Mouse (Mus musculus): Measurements from ENCODE around the gene Man2a2. TPM values are rescaled to one million over a fixed set of nuclear protein-coding genes. Genes with fewer than 3 reads are reported as not detected.

The Man2a2 gene
- polyA plus RNA-seq (2016; fragmentation: Nextera tagmentation; extraction: Ambion mirVana), result 31.0 and 31.6 TPM in 2 replicates

- WGBS, result under 1% methylated on average over 84 of the region's 86 CpGs
- Histone ChIP-seq H3K36me3 (peaks cover 24% of the 10 kb centered on the region), H3K4me1 (peaks cover 15% of the 10 kb centered on the region), H3K9me3 (no peaks in the 10 kb centered on the region), H3K9ac (peak within 1 kb of the TSS; percentile 81), H3K27me3 (no peaks in the 10 kb centered on the region), H3K4me2 (replicated peaks) (peak within 1 kb of the TSS; percentile 67), H3K4me3 (peak within 1 kb of the TSS; percentile 79), H3K27ac (peak within 1 kb of the TSS; percentile 90)
- ATAC-seq (ENCODE audit: insufficient number of reproducible peaks, insufficient read depth, low FRiP score, low TSS enrichment), result peak; percentile 65
Observed at GRCm38 (mm10) chr7:80371041-80371751, at the start of gene Man2a2. Man2a2 (minus strand) TSS chr7:80371375.

DNA sequence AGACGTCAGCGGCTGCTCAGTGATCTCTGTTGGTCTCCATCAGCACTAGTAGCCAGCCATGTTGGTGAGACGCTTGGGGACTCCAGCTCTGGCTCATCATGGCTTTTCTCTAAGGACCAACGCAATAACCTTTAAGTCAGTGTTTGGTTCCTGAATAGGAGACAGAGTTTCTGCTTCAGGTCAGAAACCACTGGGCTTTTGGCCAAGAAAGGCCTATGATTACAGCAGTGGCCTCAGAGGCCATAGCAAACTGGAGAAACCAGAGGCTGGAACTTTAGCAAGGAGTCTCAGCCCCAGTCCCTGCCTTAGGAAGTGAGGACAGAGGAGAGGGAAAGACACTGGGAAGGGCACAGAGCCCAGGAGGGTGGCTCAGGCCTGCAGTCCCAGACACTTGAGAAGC, 49.4 kb upstream of the Man2a2 start:
- no peak overlapping the region for H3K4me3 ChIP-seq
- H3K4me1 ChIP-seq, result 0 out of 2 replicates have a peak, but pooled peaks cover 4% of the 10 kb centered on the region
- no peaks in the 10 kb centered on the region for H3K9me3 ChIP-seq
- H3K27me3 ChIP-seq, result no peaks in the 10 kb centered on the region
- 89% methylated on average over 4 of the region's 4 CpGs for WGBS
- no peak overlapping the region for H3K9ac ChIP-seq
- no peak overlapping the region for H3K27ac ChIP-seq
- H3K4me2 ChIP-seq (replicated peaks), result no peak overlapping the region
- no peak for ATAC-seq (ENCODE audit: insufficient number of reproducible peaks, insufficient read depth, low FRiP score, low TSS enrichment)
- H3K36me3 ChIP-seq, result no peaks in the 10 kb centered on the region

DNA sequence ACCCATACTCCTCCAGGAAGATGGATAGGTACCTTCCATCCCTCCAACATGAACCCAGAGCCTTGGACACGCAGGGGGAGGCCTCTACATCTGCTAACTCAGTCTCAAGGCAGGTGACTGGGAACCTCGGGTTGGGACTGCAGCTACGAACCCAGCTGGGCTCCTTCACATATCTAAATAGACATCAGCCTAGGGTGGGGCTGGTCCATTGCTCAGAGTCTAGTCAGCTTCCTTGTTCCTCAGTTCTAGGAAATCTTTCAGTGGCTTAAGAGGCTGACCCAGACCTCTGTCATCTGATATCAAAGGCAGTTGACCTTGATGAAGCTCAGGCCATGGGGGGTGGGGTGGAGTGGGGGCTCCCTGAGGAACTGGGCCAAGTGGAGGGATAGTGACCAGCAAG, 48.1 kb upstream of the Man2a2 start:
- H3K36me3 ChIP-seq, result no peaks in the 10 kb centered on the region
- no peak overlapping the region for H3K27ac ChIP-seq
- H3K4me2 ChIP-seq (replicated peaks), result no peak overlapping the region
- H3K4me1 ChIP-seq, result 0 out of 2 replicates have a peak, but pooled peaks cover 4% of the 10 kb centered on the region
- no peaks in the 10 kb centered on the region for H3K9me3 ChIP-seq
- no peak for ATAC-seq (ENCODE audit: insufficient number of reproducible peaks, insufficient read depth, low FRiP score, low TSS enrichment)
- no peak overlapping the region for H3K4me3 ChIP-seq
- H3K9ac ChIP-seq, result no peak overlapping the region
- no peaks in the 10 kb centered on the region for H3K27me3 ChIP-seq
- WGBS, result 56% methylated on average over 3 of the region's 3 CpGs

DNA sequence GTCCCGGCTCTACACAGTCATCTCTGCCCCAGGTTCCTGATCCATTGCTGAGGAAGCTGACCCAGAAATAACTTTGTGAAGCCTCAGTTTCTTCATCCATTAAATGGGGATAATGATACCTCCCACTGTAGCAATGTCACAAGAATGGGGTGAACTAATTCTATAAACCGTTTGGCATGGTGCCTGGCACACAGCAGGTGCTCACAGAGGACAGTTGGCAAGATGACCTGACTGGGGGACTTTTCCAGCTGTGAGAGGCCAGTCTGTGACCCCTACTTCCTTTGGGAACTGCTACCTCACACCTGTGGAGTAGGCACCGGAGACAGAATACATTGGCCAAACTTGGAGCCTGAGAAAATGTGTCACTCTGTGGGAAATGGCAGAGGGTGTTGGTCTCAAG, 46.9 kb upstream of the Man2a2 start:
- WGBS, result 78% methylated on average over 3 of the region's 3 CpGs
- no peaks in the 10 kb centered on the region for H3K9me3 ChIP-seq
- H3K27me3 ChIP-seq, result no peaks in the 10 kb centered on the region
- no peak overlapping the region for H3K27ac ChIP-seq
- no peaks in the 10 kb centered on the region for H3K36me3 ChIP-seq
- H3K4me3 ChIP-seq, result no peak overlapping the region
- ATAC-seq (ENCODE audit: insufficient number of reproducible peaks, insufficient read depth, low FRiP score, low TSS enrichment), result no peak
- no peak overlapping the region for H3K9ac ChIP-seq
- H3K4me2 ChIP-seq (replicated peaks), result no peak overlapping the region
- H3K4me1 ChIP-seq, result 0 out of 2 replicates have a peak, but pooled peaks cover 2% of the 10 kb centered on the region

DNA sequence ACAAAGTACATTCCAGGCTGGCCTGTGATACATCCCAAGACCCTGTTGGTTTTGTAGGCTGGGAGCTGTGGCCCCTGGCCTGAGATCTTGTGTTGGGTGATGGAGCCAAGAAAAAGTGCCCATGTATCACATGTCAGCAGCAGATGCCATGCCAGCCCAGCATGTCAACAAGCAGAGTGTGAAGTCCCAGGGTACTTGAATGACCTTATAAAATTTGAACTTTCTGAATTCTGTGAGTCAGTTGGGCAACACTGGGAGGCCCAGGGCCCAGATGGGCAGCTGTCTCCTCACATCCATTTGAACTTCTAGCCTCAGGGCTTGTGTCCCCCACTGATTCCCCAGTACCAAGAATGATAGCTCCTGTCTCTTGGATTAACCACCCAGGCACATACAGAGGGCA, 46.4 kb upstream of the Man2a2 start:
- no peaks in the 10 kb centered on the region for H3K9me3 ChIP-seq
- H3K27ac ChIP-seq, result no peak overlapping the region
- H3K4me3 ChIP-seq, result no peak overlapping the region
- no peak overlapping the region for H3K4me2 ChIP-seq (replicated peaks)
- H3K27me3 ChIP-seq, result no peaks in the 10 kb centered on the region
- H3K4me1 ChIP-seq, result no peaks in the 10 kb centered on the region
- ATAC-seq (ENCODE audit: insufficient number of reproducible peaks, insufficient read depth, low FRiP score, low TSS enrichment), result no peak
- no peaks in the 10 kb centered on the region for H3K36me3 ChIP-seq
- no peak overlapping the region for H3K9ac ChIP-seq

DNA sequence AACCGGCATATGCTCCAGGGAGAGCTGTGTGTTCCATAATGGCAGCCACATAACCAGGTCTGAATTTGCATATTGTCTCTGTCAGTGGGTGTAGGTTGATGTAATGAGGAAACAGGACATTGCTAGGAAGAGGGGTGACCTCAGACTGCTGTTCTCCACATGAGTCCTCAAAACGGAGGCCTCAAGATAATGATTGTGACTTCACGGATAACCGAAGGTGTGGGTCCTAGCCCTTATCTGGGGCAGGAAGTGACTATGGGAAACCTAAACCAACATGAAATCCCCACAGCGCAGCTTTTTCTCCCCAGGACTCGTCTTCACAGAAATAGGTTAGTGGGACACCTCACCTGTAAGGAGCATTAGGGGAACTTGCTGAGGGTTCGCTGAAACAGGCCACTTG, 45.8 kb upstream of the Man2a2 start:
- H3K9ac ChIP-seq, result no peak overlapping the region
- no peak for ATAC-seq (ENCODE audit: insufficient number of reproducible peaks, insufficient read depth, low FRiP score, low TSS enrichment)
- H3K9me3 ChIP-seq, result no peaks in the 10 kb centered on the region
- 88% methylated on average over 7 of the region's 7 CpGs for WGBS
- H3K4me2 ChIP-seq (replicated peaks), result no peak overlapping the region
- H3K27ac ChIP-seq, result no peak overlapping the region
- no peak overlapping the region for H3K4me3 ChIP-seq
- no peaks in the 10 kb centered on the region for H3K36me3 ChIP-seq
- H3K27me3 ChIP-seq, result no peaks in the 10 kb centered on the region
- no peaks in the 10 kb centered on the region for H3K4me1 ChIP-seq

GRCm38 (mm10) chr7:80414303-80414855, 43.2 kb upstream of the Man2a2 start:
- 79% methylated on average over 7 of the region's 7 CpGs for WGBS
- H3K4me3 ChIP-seq, result no peak overlapping the region
- no peaks in the 10 kb centered on the region for H3K4me1 ChIP-seq
- H3K9ac ChIP-seq, result no peak overlapping the region
- no peak for ATAC-seq (ENCODE audit: insufficient number of reproducible peaks, insufficient read depth, low FRiP score, low TSS enrichment)
- no peaks in the 10 kb centered on the region for H3K36me3 ChIP-seq
- H3K27ac ChIP-seq, result no peak overlapping the region
- H3K4me2 ChIP-seq (replicated peaks), result no peak overlapping the region
- H3K27me3 ChIP-seq, result no peaks in the 10 kb centered on the region
- H3K9me3 ChIP-seq, result no peaks in the 10 kb centered on the region

GRCm38 (mm10) chr7:80413512-80414302, 42.5 kb upstream of the Man2a2 start:
- Histone ChIP-seq H3K36me3 (no peaks in the 10 kb centered on the region), H3K4me3 (no peak overlapping the region), H3K27ac (no peak overlapping the region), H3K9ac (no peak overlapping the region), H3K4me2 (replicated peaks) (no peak overlapping the region), H3K27me3 (no peaks in the 10 kb centered on the region), H3K4me1 (no peaks in the 10 kb centered on the region), H3K9me3 (no peaks in the 10 kb centered on the region)
- WGBS, result 80% methylated on average over 9 of the region's 9 CpGs
- ATAC-seq (ENCODE audit: insufficient number of reproducible peaks, insufficient read depth, low FRiP score, low TSS enrichment), result no peak

GRCm38 (mm10) chr7:80412781-80413180, 41.6 kb upstream of the Man2a2 start:
- Histone ChIP-seq H3K36me3 (no peaks in the 10 kb centered on the region), H3K4me2 (replicated peaks) (no peak overlapping the region), H3K9ac (no peak overlapping the region), H3K27ac (no peak overlapping the region), H3K4me3 (no peak overlapping the region), H3K9me3 (no peaks in the 10 kb centered on the region), H3K4me1 (no peaks in the 10 kb centered on the region), H3K27me3 (no peaks in the 10 kb centered on the region)
- 72% methylated on average over 5 of the region's 5 CpGs for WGBS
- ATAC-seq (ENCODE audit: insufficient number of reproducible peaks, insufficient read depth, low FRiP score, low TSS enrichment), result no peak

- no peak overlapping the region for H3K4me3 ChIP-seq
- 0 out of 2 replicates have a peak, but pooled peaks cover under 1% of the 10 kb centered on the region for H3K4me1 ChIP-seq
- no peak overlapping the region for H3K4me2 ChIP-seq (replicated peaks)
- no peaks in the 10 kb centered on the region for H3K27me3 ChIP-seq
- no peak overlapping the region for H3K9ac ChIP-seq
- ATAC-seq (ENCODE audit: insufficient number of reproducible peaks, insufficient read depth, low FRiP score, low TSS enrichment), result no peak
- no peaks in the 10 kb centered on the region for H3K9me3 ChIP-seq
- H3K27ac ChIP-seq, result no peak overlapping the region
- 72% methylated on average over 10 of the region's 10 CpGs for WGBS
- H3K36me3 ChIP-seq, result no peaks in the 10 kb centered on the region
Observed at GRCm38 (mm10) chr7:80412279-80412678, 41.1 kb upstream of the Man2a2 start.

DNA sequence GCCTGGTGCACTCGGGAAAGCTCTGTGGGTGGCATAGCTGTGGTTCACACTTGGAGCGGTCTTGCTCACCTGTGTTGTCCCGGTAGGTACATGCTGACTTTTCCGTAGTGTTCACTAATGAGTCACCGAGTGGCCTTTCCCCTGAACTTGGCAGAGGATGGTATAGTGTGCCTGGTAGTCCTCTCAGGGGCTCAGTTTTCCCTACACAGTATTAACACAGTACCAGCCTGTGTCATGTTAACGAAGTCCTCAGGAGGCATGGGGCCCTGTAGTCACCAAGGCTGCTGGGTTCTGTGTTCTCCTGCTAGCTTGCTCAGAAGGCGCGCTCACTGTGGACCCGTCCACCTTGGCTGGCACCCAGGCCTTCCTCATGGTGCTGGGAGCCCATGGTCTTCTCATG, 39.2 kb upstream of the Man2a2 start:
- Histone ChIP-seq H3K9me3 (no peaks in the 10 kb centered on the region), H3K27me3 (peaks cover 4% of the 10 kb centered on the region; the same call in 1 of the 2 replicates), H3K4me2 (replicated peaks) (no peak overlapping the region), H3K4me3 (no peak overlapping the region), H3K4me1 (0 out of 2 replicates have a peak, but pooled peaks cover 3% of the 10 kb centered on the region), H3K27ac (no peak overlapping the region), H3K9ac (no peak overlapping the region), H3K36me3 (no peaks in the 10 kb centered on the region)
- 80% methylated on average over 9 of the region's 9 CpGs for WGBS
- no peak for ATAC-seq (ENCODE audit: insufficient number of reproducible peaks, insufficient read depth, low FRiP score, low TSS enrichment)

GRCm38 (mm10) chr7:80407712-80408111, 36.5 kb upstream of the Man2a2 start:
- Histone ChIP-seq H3K4me2 (replicated peaks) (no peak overlapping the region), H3K4me3 (no peak overlapping the region), H3K9ac (no peak overlapping the region), H3K27me3 (peaks cover 8% of the 10 kb centered on the region), H3K36me3 (no peaks in the 10 kb centered on the region), H3K4me1 (0 out of 2 replicates have a peak, but pooled peaks cover 7% of the 10 kb centered on the region), H3K27ac (no peak overlapping the region), H3K9me3 (no peaks in the 10 kb centered on the region)
- WGBS, result 68% methylated on average over 9 of the region's 9 CpGs
- 0 out of 2 replicates have a peak, but pooled peaks have one; percentile 38 for ATAC-seq (ENCODE audit: insufficient number of reproducible peaks, insufficient read depth, low FRiP score, low TSS enrichment)
